Mouse (Mus musculus) E14TG2a.4 (cell line): ENCODE results near the gene Cux1.

Source experiments
- CTCF ChIP-seq: conservative IDR thresholded peaks from 2 replicates; pipeline ENCODE4 v1.5.1; 2014; ENCODE audit warnings: low read length
- NANOG ChIP-seq: IDR thresholded peaks from 2 replicates; pipeline ENCODE4 v1.6.1; 2014; ENCODE audit warnings: borderline replicate concordance, low read length, mixed read lengths
- POU5F1 ChIP-seq: IDR thresholded peaks from 2 replicates; pipeline ENCODE4 v1.6.1; 2014; ENCODE audit warnings: low read length, borderline replicate concordance

DNA sequence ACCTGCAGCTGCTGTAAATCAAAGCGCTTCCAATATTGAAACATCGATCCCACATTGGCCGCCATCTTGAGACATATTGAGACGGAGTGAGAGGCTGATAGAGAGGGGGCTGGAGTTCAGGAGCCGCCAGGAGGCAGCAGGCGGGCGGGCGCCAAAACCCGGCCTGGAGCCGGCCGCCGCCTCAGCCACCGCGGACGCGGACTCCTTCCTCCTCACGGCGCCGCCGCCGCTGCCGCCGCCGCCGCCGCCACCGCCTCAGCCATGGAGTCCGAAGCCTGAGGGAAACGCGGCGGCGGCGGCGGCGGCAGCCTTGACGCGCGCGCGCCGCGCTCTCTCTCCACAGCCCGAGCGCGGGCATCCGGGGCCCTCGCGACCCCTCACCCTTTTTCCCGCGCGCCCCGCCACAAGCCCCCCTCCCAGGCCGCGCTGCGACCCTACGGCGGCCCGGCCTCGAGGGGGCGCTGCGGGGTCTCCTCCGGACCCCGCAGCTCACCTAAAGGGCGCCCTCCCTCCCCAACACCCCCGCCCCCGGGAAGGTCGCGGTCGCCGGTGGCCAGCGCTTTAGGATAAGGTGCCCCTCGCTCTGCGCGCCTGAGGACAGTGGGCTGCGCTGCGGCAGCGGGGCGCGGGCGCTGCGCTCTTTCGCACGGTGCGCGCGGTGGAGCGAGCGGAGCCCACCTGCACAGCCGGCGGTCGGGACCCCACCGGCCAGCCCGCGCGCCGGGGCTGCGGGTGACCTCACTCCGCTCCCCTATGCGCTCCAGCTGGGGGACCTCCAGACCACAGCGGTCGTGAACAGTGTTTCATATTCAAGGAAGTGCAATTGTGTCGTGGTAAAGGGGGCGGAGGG is at the start of gene Cux1:
- TF ChIP-seq POU5F1 (no peak), CTCF (no peak), NANOG (no peak)
